Mouse (Mus musculus) liver, embryonic 16.5 days (tissue): ENCODE data around the gene Aldh4a1. TPM values are rescaled to one million over a fixed set of nuclear protein-coding genes. Genes with fewer than 3 reads are reported as not detected.

ENCODE experiments used
- ATAC-seq: fragments of 200-750 bp; cut with Nextera tagmentation; 2 replicates; pipeline ENCODE4 v1.8.0; 2017; ENCODE audit warnings: low read depth, mild to moderate bottlenecking, moderate number of reproducible peaks, moderate library complexity
- H3K27ac ChIP-seq: fragments of 300-500 bp; sonication (generic); 2 replicates; pipeline ENCODE4 v1.5.1; 2014; ENCODE audit warnings: mild to moderate bottlenecking, low read length
- H3K27me3 ChIP-seq: fragments of 300-500 bp; sonication (generic); 2 replicates; pipeline ENCODE4 v1.6.1; 2014; ENCODE audit warnings: low read depth, low read length, mixed read lengths; ENCODE audit not compliant: control insufficient read depth, insufficient read depth
- H3K36me3 ChIP-seq: fragments of 300-500 bp; sonication (generic); 2 replicates; pipeline ENCODE4 v1.6.1; 2014; ENCODE audit warnings: mild to moderate bottlenecking; ENCODE audit not compliant: control insufficient read depth, insufficient read depth
- H3K4me1 ChIP-seq: fragments of 300-500 bp; sonication (generic); 2 replicates; pipeline ENCODE4 v1.6.1; 2014; ENCODE audit warnings: low read depth, low read length, mixed read lengths; ENCODE audit not compliant: control insufficient read depth
- H3K4me2 ChIP-seq: fragments of 300-500 bp; sonication (generic); 2 replicates; pipeline ENCODE4 v1.6.1; 2014; ENCODE audit warnings: low read depth, low read length, mixed read lengths
- H3K4me3 ChIP-seq: fragments of 300-500 bp; sonication (generic); 2 replicates; pipeline ENCODE4 v1.5.1; 2014; ENCODE audit warnings: low read depth, mild to moderate bottlenecking, low read length
- H3K9ac ChIP-seq: fragments of 300-500 bp; sonication (generic); 2 replicates; pipeline ENCODE4 v1.6.1; 2014; ENCODE audit warnings: low read depth, low read length
- H3K9me3 ChIP-seq: fragments of 300-500 bp; sonication (generic); replicated peaks from 2 replicates; pipeline ENCODE4 v1.6.1; 2016; ENCODE audit warnings: low read length; ENCODE audit not compliant: control insufficient read depth
- WGBS: fragments of 180-500 bp; shearing (Covaris S2); extraction: QIAGEN DNeasy Blood & Tissue Kit; methylation state at CpG from one replicate; pipeline ENCODE4 v1.1.7; 2014; ENCODE audit not compliant: insufficient replicate concordance; 5-methylcytosine and 5-hydroxymethylcytosine counted together
- polyA plus RNA-seq: library from polyadenylated mRNA; unstranded; fragments of >200 nt; fragmentation: Nextera tagmentation; extraction: Ambion mirVana; gene quantifications from 2 replicates; pipeline ENCODE4 v1.2.1, GENCODE M21; 2015

Gene Aldh4a1
- polyA plus RNA-seq, 1 experiment from 2014 or later: 110 TPM

DNA sequence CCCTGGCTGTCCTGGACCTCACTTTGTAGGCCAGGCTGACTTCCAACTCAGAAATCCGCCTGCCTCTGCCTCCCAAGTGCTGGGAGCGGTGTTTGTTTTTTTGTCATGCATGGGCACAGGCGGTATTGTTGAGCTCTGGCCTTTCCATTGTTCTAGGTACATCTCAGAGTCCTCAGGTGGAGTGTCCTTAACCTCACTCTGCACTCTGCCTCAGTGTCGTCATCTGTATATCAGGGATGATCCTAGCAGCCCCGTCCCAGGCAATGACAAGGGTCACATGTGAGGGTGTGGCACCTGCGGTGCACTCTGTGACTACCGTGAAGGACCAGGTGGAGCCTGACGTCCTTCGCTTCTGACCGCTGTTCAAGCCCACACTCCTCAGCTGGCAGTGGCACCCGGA is 4.7 kb downstream of the Aldh4a1 start:
- ATAC-seq: no peak
- 73% methylated on average over 11 of the region's 11 CpGs for WGBS
- no peak overlapping the region for H3K9ac ChIP-seq
- no peaks in the 10 kb centered on the region for H3K9me3 ChIP-seq
- peaks cover 12% of the 10 kb centered on the region for H3K4me1 ChIP-seq
- no peak overlapping the region for H3K27ac ChIP-seq
- H3K4me2 ChIP-seq: no peak overlapping the region
- H3K27me3 ChIP-seq: no peaks in the 10 kb centered on the region
- no peak overlapping the region for H3K4me3 ChIP-seq
- no peaks in the 10 kb centered on the region for H3K36me3 ChIP-seq

DNA sequence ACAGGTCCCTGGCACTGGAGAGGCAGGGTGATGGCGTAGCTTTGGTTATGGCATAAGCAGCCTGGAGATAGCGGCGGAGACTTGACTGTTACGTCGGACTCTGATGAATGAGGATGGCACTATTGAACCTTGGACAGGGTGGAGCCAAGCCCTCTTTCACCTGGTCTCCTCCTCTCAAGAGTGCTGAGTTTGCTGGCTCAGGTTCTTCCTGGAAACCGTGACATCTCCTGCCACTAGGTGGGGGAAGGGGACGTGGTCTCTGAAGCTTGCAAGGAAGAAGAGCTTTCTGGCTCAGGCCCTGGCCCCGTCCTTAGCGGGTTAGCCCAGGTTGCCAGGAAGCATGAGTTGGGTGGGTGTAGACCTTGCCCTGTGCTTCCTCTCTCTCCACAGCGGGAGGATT is 7.5 kb downstream of the Aldh4a1 start:
- ATAC-seq: no peak

DNA sequence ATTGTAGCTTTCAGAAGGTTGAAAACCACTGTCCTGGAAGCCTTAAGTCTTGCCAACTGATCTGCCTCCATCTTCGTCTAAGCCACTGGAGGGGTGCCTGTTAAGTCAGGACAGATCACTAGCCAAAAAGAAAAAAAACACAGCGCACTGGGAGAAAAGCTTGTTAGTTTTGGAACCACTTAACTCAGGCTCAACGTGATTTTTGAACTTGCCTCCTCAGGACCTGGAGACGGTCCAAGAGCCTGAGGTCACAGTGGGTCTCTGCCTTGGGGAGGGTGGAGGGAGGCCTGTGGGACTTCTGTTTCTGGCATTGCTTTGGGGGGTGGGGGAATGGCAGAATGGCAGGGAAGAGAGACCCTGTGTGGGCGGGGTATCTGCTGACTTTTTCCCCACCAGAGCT is 8.5 kb downstream of the Aldh4a1 start:
- H3K9me3 ChIP-seq: no peaks in the 10 kb centered on the region
- H3K27ac ChIP-seq: no peak overlapping the region
- H3K36me3 ChIP-seq: no peaks in the 10 kb centered on the region
- no peaks in the 10 kb centered on the region for H3K27me3 ChIP-seq
- peaks cover 6% of the 10 kb centered on the region for H3K4me1 ChIP-seq
- H3K4me2 ChIP-seq: no peak overlapping the region
- H3K9ac ChIP-seq: no peak overlapping the region
- H3K4me3 ChIP-seq: no peak overlapping the region
- 55% methylated on average over 5 of the region's 5 CpGs for WGBS
- ATAC-seq: no peak

More for the DNA sequence above, 7.5 kb downstream of the Aldh4a1 start:
- 57% methylated on average over 10 of the region's 10 CpGs for WGBS
- Histone ChIP-seq H3K27me3 (no peaks in the 10 kb centered on the region), H3K4me2 (no peak overlapping the region), H3K4me3 (no peak overlapping the region), H3K36me3 (no peaks in the 10 kb centered on the region), H3K4me1 (peaks cover 9% of the 10 kb centered on the region), H3K27ac (no peak overlapping the region), H3K9me3 (no peaks in the 10 kb centered on the region), H3K9ac (no peak overlapping the region)

DNA sequence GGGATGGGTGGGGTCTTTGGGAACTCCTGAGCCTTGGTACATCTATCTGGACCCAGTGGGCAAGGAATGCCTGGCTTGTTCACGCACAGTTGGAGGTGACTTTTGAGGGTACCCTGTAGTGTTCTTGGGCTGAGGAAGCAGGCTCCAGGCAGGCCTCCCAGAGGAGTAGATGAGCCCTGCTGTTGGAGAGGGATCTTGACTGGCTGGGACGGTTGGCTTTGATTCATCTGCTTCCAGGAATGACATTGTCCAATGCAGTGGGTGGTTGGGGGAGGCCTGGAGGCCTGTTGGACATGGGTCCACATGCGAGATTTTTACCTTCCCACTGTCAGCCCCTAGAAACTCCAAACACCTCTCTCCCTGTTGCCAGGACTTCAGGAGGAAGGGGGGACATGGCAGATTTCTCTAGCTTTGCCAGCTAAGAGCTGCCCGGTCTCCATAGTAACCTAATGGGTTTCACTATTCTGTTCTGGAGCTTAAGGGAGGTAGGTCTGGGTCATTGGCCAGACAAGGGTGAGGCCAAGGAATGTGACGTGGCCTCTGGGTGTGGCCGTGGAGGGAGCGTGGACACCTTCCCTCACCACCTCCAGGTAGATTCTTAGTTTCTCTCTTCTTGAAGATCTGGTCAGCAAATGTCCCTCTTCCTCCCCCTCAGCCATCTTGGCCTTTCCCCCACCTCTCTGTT is 9.0 kb downstream of the Aldh4a1 start:
- H3K27me3 ChIP-seq: no peaks in the 10 kb centered on the region
- H3K27ac ChIP-seq: no peak overlapping the region
- no peak overlapping the region for H3K9ac ChIP-seq
- no peak overlapping the region for H3K4me2 ChIP-seq
- H3K4me1 ChIP-seq: peaks cover 6% of the 10 kb centered on the region
- no peak overlapping the region for H3K4me3 ChIP-seq
- no peaks in the 10 kb centered on the region for H3K9me3 ChIP-seq
- ATAC-seq: no peak
- H3K36me3 ChIP-seq: no peaks in the 10 kb centered on the region
- 64% methylated on average over 7 of the region's 7 CpGs for WGBS

DNA sequence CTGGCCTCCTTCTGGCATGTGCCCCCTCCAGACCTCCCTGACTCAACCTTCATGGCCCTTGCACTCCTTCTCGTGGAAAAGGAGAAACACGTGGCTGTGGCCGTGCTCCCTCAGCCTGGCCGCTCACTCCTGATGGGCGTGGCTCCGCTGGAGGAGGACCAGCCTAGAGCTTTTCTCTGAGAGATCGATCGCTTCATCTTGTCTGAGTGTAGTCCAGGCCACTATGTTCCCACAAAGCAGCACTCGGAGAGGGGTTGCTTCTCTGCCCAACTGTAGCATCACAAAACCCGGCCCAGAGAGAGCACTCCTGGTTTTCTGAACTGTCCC is 9.6 kb downstream of the Aldh4a1 start:
- no peak overlapping the region for H3K9ac ChIP-seq
- no peak overlapping the region for H3K4me2 ChIP-seq
- no peak overlapping the region for H3K4me3 ChIP-seq
- 59% methylated on average over 10 of the region's 10 CpGs for WGBS
- no peak for ATAC-seq
- no peaks in the 10 kb centered on the region for H3K27me3 ChIP-seq
- no peak overlapping the region for H3K27ac ChIP-seq
- peaks cover 6% of the 10 kb centered on the region for H3K4me1 ChIP-seq
- no peaks in the 10 kb centered on the region for H3K36me3 ChIP-seq
- H3K9me3 ChIP-seq: no peaks in the 10 kb centered on the region

DNA sequence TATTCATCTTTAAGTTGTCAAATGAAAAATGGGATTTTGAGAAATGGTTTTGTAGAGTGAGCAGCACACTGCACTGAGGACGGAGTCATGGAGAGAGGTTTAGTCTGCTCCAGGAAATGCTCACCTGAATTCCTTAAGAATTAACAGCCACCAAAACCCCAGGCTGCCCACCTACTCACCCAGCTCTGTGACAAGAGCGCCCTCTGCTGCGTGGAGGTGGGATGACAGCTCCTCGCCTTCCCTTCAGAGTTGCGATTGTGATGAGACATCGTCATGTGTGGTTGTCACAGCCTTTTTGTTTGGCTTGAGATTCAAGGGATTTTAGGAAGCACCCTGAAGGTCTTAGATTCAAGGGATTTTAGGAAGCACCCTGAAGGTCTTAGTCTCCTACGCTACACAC is 13.7 kb downstream of the Aldh4a1 start:
- Histone ChIP-seq H3K9me3 (no peaks in the 10 kb centered on the region), H3K27me3 (no peaks in the 10 kb centered on the region; the same call in 1 of the 2 replicates), H3K4me2 (no peak overlapping the region), H3K4me3 (no peak overlapping the region), H3K36me3 (no peaks in the 10 kb centered on the region), H3K27ac (no peak overlapping the region), H3K4me1 (peaks cover 13% of the 10 kb centered on the region), H3K9ac (no peak overlapping the region)
- no peak for ATAC-seq
- 25% methylated on average over 7 of the region's 7 CpGs for WGBS

DNA sequence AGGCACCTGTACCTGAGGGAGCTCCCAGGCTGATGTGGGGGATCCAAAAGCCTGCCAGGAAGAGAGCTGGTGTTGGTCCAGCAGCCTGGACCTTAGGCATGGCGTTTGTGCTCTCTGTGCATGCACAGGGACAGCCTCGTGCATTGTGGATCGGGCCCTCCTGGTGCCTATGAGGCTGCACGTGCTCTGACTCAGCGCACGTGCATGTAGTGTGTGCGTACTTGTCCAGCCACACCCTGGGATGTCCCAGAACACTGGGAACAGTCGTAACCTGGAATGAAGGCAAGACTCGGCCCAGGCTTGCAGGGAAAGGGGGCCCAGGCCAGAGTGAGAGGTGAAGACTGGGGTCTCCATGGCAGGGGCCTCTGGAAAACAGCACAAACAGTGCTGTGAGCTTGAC is 15.2 kb downstream of the Aldh4a1 start:
- no peak overlapping the region for H3K4me2 ChIP-seq
- no peaks in the 10 kb centered on the region; the same call in 1 of the 2 replicates for H3K27me3 ChIP-seq
- H3K4me3 ChIP-seq: no peak overlapping the region
- H3K27ac ChIP-seq: no peak overlapping the region
- no peaks in the 10 kb centered on the region for H3K9me3 ChIP-seq
- no peak overlapping the region for H3K9ac ChIP-seq
- WGBS: 70% methylated on average over 9 of the region's 9 CpGs
- no peak for ATAC-seq
- peaks cover 20% of the 10 kb centered on the region for H3K4me1 ChIP-seq
- H3K36me3 ChIP-seq: no peaks in the 10 kb centered on the region; the same call in 1 of the 2 replicates

DNA sequence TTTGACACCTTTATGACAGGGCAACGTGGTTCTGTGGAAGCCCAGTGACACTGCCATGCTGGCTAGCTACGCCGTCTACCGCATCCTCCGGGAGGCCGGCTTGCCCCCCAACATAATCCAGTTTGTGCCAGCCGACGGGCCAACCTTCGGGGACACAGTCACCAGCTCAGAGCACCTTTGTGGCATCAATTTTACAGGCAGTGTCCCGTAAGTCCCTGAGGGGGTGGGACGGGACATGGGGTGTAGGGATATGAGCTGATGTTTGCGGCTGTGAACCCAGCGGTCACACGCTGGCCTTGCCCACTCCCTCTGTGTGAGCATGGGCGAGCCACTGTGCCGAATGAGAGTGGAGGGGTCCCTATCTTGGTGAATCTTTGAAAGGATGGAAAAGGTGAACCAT is 15.7 kb downstream of the Aldh4a1 start:
- Histone ChIP-seq H3K4me3 (no peak overlapping the region), H3K9ac (no peak overlapping the region), H3K27me3 (no peaks in the 10 kb centered on the region; the same call in 1 of the 2 replicates), H3K4me1 (peaks cover 20% of the 10 kb centered on the region), H3K36me3 (no peaks in the 10 kb centered on the region; the same call in 1 of the 2 replicates), H3K27ac (no peak overlapping the region), H3K9me3 (no peaks in the 10 kb centered on the region), H3K4me2 (no peak overlapping the region)
- ATAC-seq: no peak
- 80% methylated on average over 16 of the region's 16 CpGs for WGBS

DNA sequence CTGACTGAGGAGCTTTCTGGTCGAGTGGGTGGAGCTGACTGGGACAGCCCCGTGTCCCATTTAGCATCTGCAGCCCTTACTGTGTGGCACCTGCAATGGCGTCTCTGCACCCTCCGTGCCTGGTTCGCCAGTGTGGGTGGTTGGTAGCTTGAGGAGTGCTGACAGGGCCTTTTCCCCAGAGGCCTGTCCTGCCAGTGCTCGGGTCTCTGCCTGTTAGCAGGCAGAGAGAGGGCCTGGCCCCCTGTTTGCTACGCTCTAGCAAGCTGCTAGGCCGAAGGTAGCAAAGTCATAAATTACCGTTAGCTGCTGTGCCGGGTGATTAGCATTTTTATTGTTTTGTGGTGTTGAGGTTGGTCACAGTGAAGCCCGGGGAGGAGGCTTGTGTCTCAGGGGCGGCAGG is 17.1 kb downstream of the Aldh4a1 start:
- no peak for ATAC-seq
- H3K4me3 ChIP-seq: no peak overlapping the region
- H3K9me3 ChIP-seq: no peaks in the 10 kb centered on the region
- H3K27me3 ChIP-seq: no peaks in the 10 kb centered on the region; the same call in 1 of the 2 replicates
- peaks cover 16% of the 10 kb centered on the region for H3K4me1 ChIP-seq
- no peak overlapping the region for H3K9ac ChIP-seq
- H3K4me2 ChIP-seq: no peak overlapping the region
- H3K36me3 ChIP-seq: no peaks in the 10 kb centered on the region; the same call in none of the 2 replicates
- 35% methylated on average over 12 of the region's 12 CpGs for WGBS
- no peak overlapping the region for H3K27ac ChIP-seq
